Mouse (Mus musculus) embryonic facial prominence, embryonic 14.5 days (tissue): ENCODE measurements around the gene Kif22. TPM values are rescaled to one million over a fixed set of nuclear protein-coding genes. Genes with fewer than 3 reads are reported as not detected.
A peak's percentile ranks its signal among the peaks of the same experiment; 100 is the strongest.

Source experiments
- ATAC-seq: fragments of 200-750 bp; cut with Nextera tagmentation; 2 replicates; pipeline ENCODE4 v1.8.0; 2017; ENCODE audit warnings: low read depth, moderate number of reproducible peaks, moderate TSS enrichment
- DNase-seq: peaks from one replicate; pipeline ENCODE4 v3.0.0-alpha.2; 2015; ENCODE audit warnings: low spot score
- H3K27ac ChIP-seq: fragments of 300-500 bp; sonication (generic); replicated peaks from 2 replicates; pipeline ENCODE4 v1.5.1; 2014; ENCODE audit warnings: low read depth, mild to moderate bottlenecking, low read length, moderate library complexity
- H3K27me3 ChIP-seq: fragments of 300-500 bp; sonication (generic); replicated peaks from 2 replicates; pipeline ENCODE4 v1.6.1; 2014; ENCODE audit warnings: low read length; ENCODE audit not compliant: control insufficient read depth, insufficient read depth
- H3K36me3 ChIP-seq: fragments of 300-500 bp; sonication (generic); 2 replicates; pipeline ENCODE4 v1.6.1; 2014; ENCODE audit warnings: low read length, mixed read lengths; ENCODE audit not compliant: control insufficient read depth, insufficient read depth
- H3K4me1 ChIP-seq: fragments of 300-500 bp; sonication (generic); 2 replicates; pipeline ENCODE4 v1.6.1; 2014; ENCODE audit warnings: antibody characterized with exemption, low read length; ENCODE audit not compliant: control insufficient read depth, insufficient read depth
- H3K4me2 ChIP-seq: fragments of 300-500 bp; sonication (generic); 2 replicates; pipeline ENCODE4 v1.6.1; 2014; ENCODE audit warnings: low read depth, mild to moderate bottlenecking, low read length, moderate library complexity, mixed read lengths
- H3K4me3 ChIP-seq: fragments of 300-500 bp; sonication (generic); 2 replicates; pipeline ENCODE4 v1.5.1; 2014; ENCODE audit warnings: low read depth, mild to moderate bottlenecking, low read length
- H3K9ac ChIP-seq: fragments of 300-500 bp; sonication (generic); 2 replicates; pipeline ENCODE4 v1.6.1; 2014; ENCODE audit warnings: low read depth, mild to moderate bottlenecking, low read length, moderate library complexity, mixed read lengths
- H3K9me3 ChIP-seq: fragments of 300-500 bp; sonication (generic); 2 replicates; pipeline ENCODE4 v1.6.1; 2016; ENCODE audit warnings: low read length; ENCODE audit not compliant: control insufficient read depth
- WGBS: fragments of 180-500 bp; shearing (Covaris S2); extraction: QIAGEN DNeasy Blood & Tissue Kit; methylation state at CpG from one replicate; pipeline ENCODE4 v1.1.7; 2014; 5-methylcytosine and 5-hydroxymethylcytosine counted together
- polyA plus RNA-seq: library from polyadenylated mRNA; unstranded; fragments of >200 nt; fragmentation: Nextera tagmentation; extraction: Ambion mirVana; gene quantifications from 2 replicates; pipeline ENCODE4 v1.2.1, GENCODE M21; 2014

Kif22 gene
- polyA plus RNA-seq, 1 experiment from 2014 or later = 74.9 TPM

GRCm38 (mm10) chr7:127084794-127085193 lies 42.5 kb upstream of the Kif22 start:
- H3K4me3 ChIP-seq = no peak overlapping the region
- H3K9ac ChIP-seq = no peak overlapping the region
- H3K9me3 ChIP-seq = no peaks in the 10 kb centered on the region
- H3K27me3 ChIP-seq = peaks cover 4% of the 10 kb centered on the region; the same call in 1 of the 2 replicates
- no peak for DNase-seq
- no peaks in the 10 kb centered on the region for H3K36me3 ChIP-seq
- 70% methylated on average over 2 of the region's 2 CpGs for WGBS
- H3K4me1 ChIP-seq = 0 out of 2 replicates have a peak, but pooled peaks cover 3% of the 10 kb centered on the region
- H3K4me2 ChIP-seq = no peak overlapping the region
- no peak overlapping the region for H3K27ac ChIP-seq
- no peak for ATAC-seq

- Histone ChIP-seq H3K27ac (no peak overlapping the region), H3K4me3 (no peak overlapping the region), H3K4me1 (0 out of 2 replicates have a peak, but pooled peaks cover under 1% of the 10 kb centered on the region), H3K4me2 (no peak overlapping the region), H3K27me3 (no peaks in the 10 kb centered on the region), H3K9me3 (no peaks in the 10 kb centered on the region), H3K9ac (no peak overlapping the region), H3K36me3 (no peaks in the 10 kb centered on the region)
- DNase-seq = no peak
- ATAC-seq = no peak
- whole genome bisulfite sequencing = 86% methylated on average over 4 of the region's 4 CpGs
Observed at GRCm38 (mm10) chr7:127083689-127084088, 41.4 kb upstream of the Kif22 start.

GRCm38 (mm10) chr7:127082995-127083394 lies 40.7 kb upstream of the Kif22 start:
- 68% methylated on average over 2 of the region's 2 CpGs for WGBS
- ATAC-seq = no peak
- DNase-seq = no peak
- Histone ChIP-seq H3K4me2 (no peak overlapping the region), H3K27ac (no peak overlapping the region), H3K4me1 (no peaks in the 10 kb centered on the region), H3K9me3 (no peaks in the 10 kb centered on the region), H3K9ac (no peak overlapping the region), H3K36me3 (no peaks in the 10 kb centered on the region), H3K27me3 (no peaks in the 10 kb centered on the region), H3K4me3 (no peak overlapping the region)

- H3K4me3 ChIP-seq = no peak overlapping the region
- H3K36me3 ChIP-seq = no peaks in the 10 kb centered on the region
- no peak overlapping the region for H3K9ac ChIP-seq
- H3K4me1 ChIP-seq = no peaks in the 10 kb centered on the region
- H3K4me2 ChIP-seq = no peak overlapping the region
- no peak overlapping the region for H3K27ac ChIP-seq
- WGBS = 78% methylated on average over 8 of the region's 8 CpGs
- no peak for DNase-seq
- no peak for ATAC-seq
- no peaks in the 10 kb centered on the region for H3K27me3 ChIP-seq
- H3K9me3 ChIP-seq = no peaks in the 10 kb centered on the region
Observed at GRCm38 (mm10) chr7:127082271-127082670, 40.0 kb upstream of the Kif22 start.

- WGBS = 58% methylated on average over 3 of the region's 3 CpGs
- ATAC-seq (no peak), DNase-seq (no peak)
- no peaks in the 10 kb centered on the region for H3K9me3 ChIP-seq
- no peak overlapping the region for H3K9ac ChIP-seq
- no peak overlapping the region for H3K4me2 ChIP-seq
- no peaks in the 10 kb centered on the region for H3K4me1 ChIP-seq
- no peak overlapping the region for H3K27ac ChIP-seq
- H3K4me3 ChIP-seq = no peak overlapping the region
- H3K36me3 ChIP-seq = no peaks in the 10 kb centered on the region
- H3K27me3 ChIP-seq = no peaks in the 10 kb centered on the region
Observed at GRCm38 (mm10) chr7:127080045-127080444, 37.8 kb upstream of the Kif22 start.

- Histone ChIP-seq H3K9ac (no peak overlapping the region), H3K27me3 (no peaks in the 10 kb centered on the region), H3K4me2 (no peak overlapping the region), H3K4me1 (no peaks in the 10 kb centered on the region), H3K4me3 (no peak overlapping the region), H3K9me3 (no peaks in the 10 kb centered on the region), H3K27ac (no peak overlapping the region), H3K36me3 (no peaks in the 10 kb centered on the region)
- no peak for DNase-seq
- ATAC-seq = no peak
- 74% methylated on average over 3 of the region's 3 CpGs for WGBS
Observed at GRCm38 (mm10) chr7:127077692-127078091, 35.4 kb upstream of the Kif22 start.

- WGBS = 87% methylated on average over 5 of the region's 5 CpGs
- ATAC-seq = no peak
- H3K4me1 ChIP-seq = no peaks in the 10 kb centered on the region
- H3K27ac ChIP-seq = no peak overlapping the region
- H3K9ac ChIP-seq = no peak overlapping the region
- H3K4me3 ChIP-seq = no peak overlapping the region
- no peaks in the 10 kb centered on the region for H3K36me3 ChIP-seq
- DNase-seq = peak; percentile 6
- no peak overlapping the region for H3K4me2 ChIP-seq
- no peaks in the 10 kb centered on the region for H3K27me3 ChIP-seq
- H3K9me3 ChIP-seq = no peaks in the 10 kb centered on the region
Observed at GRCm38 (mm10) chr7:127076188-127076587, 33.9 kb upstream of the Kif22 start.

GRCm38 (mm10) chr7:127073221-127073620 lies 30.9 kb upstream of the Kif22 start:
- H3K36me3 ChIP-seq = no peaks in the 10 kb centered on the region
- no peaks in the 10 kb centered on the region for H3K27me3 ChIP-seq
- no peak overlapping the region for H3K4me3 ChIP-seq
- 81% methylated on average over 4 of the region's 4 CpGs for WGBS
- H3K4me1 ChIP-seq = no peaks in the 10 kb centered on the region
- H3K9ac ChIP-seq = no peak overlapping the region
- no peak for DNase-seq
- H3K4me2 ChIP-seq = no peak overlapping the region
- H3K9me3 ChIP-seq = no peaks in the 10 kb centered on the region
- ATAC-seq = no peak
- no peak overlapping the region for H3K27ac ChIP-seq

- ATAC-seq = no peak
- no peaks in the 10 kb centered on the region for H3K27me3 ChIP-seq
- no peak overlapping the region for H3K4me3 ChIP-seq
- H3K27ac ChIP-seq = no peak overlapping the region
- WGBS = 75% methylated on average over 4 of the region's 4 CpGs
- no peak for DNase-seq
- no peaks in the 10 kb centered on the region for H3K36me3 ChIP-seq
- no peak overlapping the region for H3K4me2 ChIP-seq
- no peak overlapping the region for H3K9ac ChIP-seq
- H3K4me1 ChIP-seq = no peaks in the 10 kb centered on the region
- no peaks in the 10 kb centered on the region for H3K9me3 ChIP-seq
Observed at GRCm38 (mm10) chr7:127070871-127071413, 28.7 kb upstream of the Kif22 start.
